In the genomic region with DNA sequence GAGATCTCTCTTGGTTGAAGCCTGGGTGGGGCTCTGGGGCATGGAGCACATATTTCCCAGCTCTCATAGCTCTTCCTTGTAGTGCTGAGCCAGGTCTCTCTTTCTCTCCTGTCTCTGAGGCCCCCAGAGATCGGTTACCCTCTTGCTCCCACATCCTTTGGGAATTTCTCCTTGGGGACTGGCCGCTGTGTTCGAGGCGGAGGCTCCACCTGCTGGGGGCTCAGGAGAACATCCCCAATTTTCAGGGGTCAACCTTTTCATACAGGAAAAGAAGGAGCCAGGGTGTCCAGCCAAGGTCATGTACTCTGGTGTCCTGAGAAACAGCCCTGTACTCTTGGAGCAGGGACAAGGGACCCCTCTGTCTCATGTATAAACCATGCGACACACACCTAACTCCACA, we compare ENCODE assay signal across 14 mouse cellular contexts. TPM values are rescaled to one million over a fixed set of nuclear protein-coding genes. Genes with fewer than 3 reads are reported as not detected.
DNase-seq lines count a peak whose midpoint lies in the region; ATAC-seq and TF ChIP-seq lines count a peak whose summit lies in the region.
"Had no signal": no experiment of that assay in that cellular context is flagged by ENCODE, and none has a peak within 500 bp of the region (broad histone marks: within the 10 kb centered on the region; RNA-seq: fewer than 3 reads in every experiment).

No protein-coding gene starts in this region.

- TF ChIP-seq POLR2A in ES-Bruce4 (IDR thresholded peaks at IDR 0.05; ENCODE audit: insufficient read depth, low read length): no peak

- H3K9ac ChIP-seq in forebrain, embryonic 14.5 days (ENCODE audit: low read length): no peak overlapping the region
- H3K9ac ChIP-seq in liver, embryonic 14.5 days (replicated peaks): no peak overlapping the region
- H3K9ac ChIP-seq in liver, embryonic 11.5 days (ENCODE audit: low read depth, low read length): no peak overlapping the region
- no peak overlapping the region for H3K9ac ChIP-seq in ES-Bruce4 (ENCODE audit: low read depth, poor library complexity, severe bottlenecking)
- no peak overlapping the region for H3K9ac ChIP-seq in embryonic facial prominence, embryonic 14.5 days (ENCODE audit: low read depth, low read length)
- H3K9ac ChIP-seq: liver, embryonic 13.5 days had no signal

- intact Hi-C loops in left cerebral cortex, postnatal 14 days (cut with DNase I): loop anchor here (1.0 kb wide), 1 partner anchor 105 kb away; no protein-coding TSS in a partner anchor

- 19% methylated on average over 5 of the region's 5 CpGs for WGBS in forebrain, embryonic 14.5 days
- WGBS in forebrain, embryonic 10.5 days: 27% methylated on average over 5 of the region's 5 CpGs
- 26% methylated on average over 5 of the region's 5 CpGs for WGBS in liver, embryonic 14.5 days (ENCODE audit: insufficient replicate concordance)
- WGBS in liver, embryonic 11.5 days: 31% methylated on average over 5 of the region's 5 CpGs
- WGBS in embryonic facial prominence, embryonic 14.5 days: 28% methylated on average over 5 of the region's 5 CpGs

- H3K4me1 ChIP-seq in forebrain, embryonic 14.5 days (ENCODE audit: control insufficient read depth, insufficient read depth, low read length): no peaks in the 10 kb centered on the region
- H3K4me1 ChIP-seq in forebrain, embryonic 10.5 days: no peaks in the 10 kb centered on the region
- no peaks in the 10 kb centered on the region for H3K4me1 ChIP-seq in liver, embryonic 14.5 days (replicated peaks; ENCODE audit: control insufficient read depth in 2 of 2, insufficient read depth in 2 of 2, low read length in 1 of 2)
- no peaks in the 10 kb centered on the region for H3K4me1 ChIP-seq in liver, embryonic 11.5 days (replicated peaks; ENCODE audit: control insufficient read depth, insufficient read depth, low read length)
- H3K4me1 ChIP-seq in ES-Bruce4 (ENCODE audit: control insufficient read depth, insufficient read depth, low read length): no peaks in the 10 kb centered on the region
- H3K4me1 ChIP-seq in embryonic facial prominence, embryonic 14.5 days (ENCODE audit: control insufficient read depth, insufficient read depth, low read length): no peaks in the 10 kb centered on the region
- H3K4me1 ChIP-seq: liver, embryonic 13.5 days had no signal

- H3K4me3 ChIP-seq in forebrain, embryonic 14.5 days (ENCODE audit: low read depth, low read length): no peak overlapping the region
- H3K4me3 ChIP-seq in forebrain, embryonic 10.5 days: no peak overlapping the region
- no peak overlapping the region for H3K4me3 ChIP-seq in liver, embryonic 14.5 days (ENCODE audit: insufficient read depth in 1 of 2, low read depth in 2 of 2, low read length in 2 of 2)
- H3K4me3 ChIP-seq in liver, embryonic 11.5 days (ENCODE audit: low read depth, low read length): no peak overlapping the region
- no peak overlapping the region for H3K4me3 ChIP-seq in ES-Bruce4 (ENCODE audit: low read depth, low read length)
- H3K4me3 ChIP-seq in embryonic facial prominence, embryonic 14.5 days (ENCODE audit: low read depth, low read length): no peak overlapping the region
- H3K4me3 ChIP-seq: liver, embryonic 13.5 days had no signal

- TF ChIP-seq CTCF in liver, embryonic 14.5 days (IDR thresholded peaks at IDR 0.05; ENCODE audit: low read depth): peak; percentile 52
- peak; percentile 53 for TF ChIP-seq CTCF in ES-Bruce4 (IDR thresholded peaks at IDR 0.05; ENCODE audit: low read depth, low read length)

- H3K27me3 ChIP-seq in forebrain, embryonic 14.5 days (replicated peaks; ENCODE audit: control insufficient read depth, insufficient read depth, low read length): no peaks in the 10 kb centered on the region
- peaks cover 18% of the 10 kb centered on the region for H3K27me3 ChIP-seq in forebrain, embryonic 10.5 days (ENCODE audit: poor library complexity, severe bottlenecking)
- H3K27me3 ChIP-seq in liver, embryonic 14.5 days (ENCODE audit: control insufficient read depth, insufficient read depth, low read length): no peaks in the 10 kb centered on the region
- H3K27me3 ChIP-seq in liver, embryonic 11.5 days (replicated peaks; ENCODE audit: control insufficient read depth, insufficient read depth, low read length): no peaks in the 10 kb centered on the region; the same call in 1 of the 2 replicates
- H3K27me3 ChIP-seq in ES-Bruce4 (ENCODE audit: control insufficient read depth, insufficient read depth, low read length, poor library complexity, severe bottlenecking): no peaks in the 10 kb centered on the region
- no peaks in the 10 kb centered on the region for H3K27me3 ChIP-seq in embryonic facial prominence, embryonic 14.5 days (replicated peaks; ENCODE audit: control insufficient read depth, insufficient read depth, low read length)

- H3K27ac ChIP-seq in forebrain, embryonic 14.5 days (ENCODE audit: low read depth, low read length): no peak overlapping the region
- no peak overlapping the region for H3K27ac ChIP-seq in forebrain, embryonic 10.5 days
- H3K27ac ChIP-seq in liver, embryonic 14.5 days: no peak overlapping the region
- H3K27ac ChIP-seq in liver, embryonic 11.5 days (ENCODE audit: low read depth, low read length): no peak overlapping the region
- no peak overlapping the region for H3K27ac ChIP-seq in ES-Bruce4 (ENCODE audit: insufficient read depth, low read length)
- no peak overlapping the region for H3K27ac ChIP-seq in embryonic facial prominence, embryonic 14.5 days (replicated peaks; ENCODE audit: low read depth, low read length)
- H3K27ac ChIP-seq: liver, embryonic 13.5 days had no signal

- no peaks in the 10 kb centered on the region for H3K36me3 ChIP-seq in forebrain, embryonic 14.5 days (ENCODE audit: control insufficient read depth, insufficient read depth, low read length)
- no peaks in the 10 kb centered on the region for H3K36me3 ChIP-seq in forebrain, embryonic 10.5 days (replicated peaks)
- H3K36me3 ChIP-seq in liver, embryonic 14.5 days (replicated peaks; ENCODE audit: control insufficient read depth, insufficient read depth, low read depth): no peaks in the 10 kb centered on the region
- H3K36me3 ChIP-seq in liver, embryonic 11.5 days (ENCODE audit: control insufficient read depth, insufficient read depth, low read length): no peaks in the 10 kb centered on the region
- H3K36me3 ChIP-seq in ES-Bruce4 (ENCODE audit: control insufficient read depth, insufficient read depth, low read length, poor library complexity, severe bottlenecking): no peaks in the 10 kb centered on the region
- H3K36me3 ChIP-seq in embryonic facial prominence, embryonic 14.5 days (ENCODE audit: control insufficient read depth, insufficient read depth, low read length): no peaks in the 10 kb centered on the region
- H3K36me3 ChIP-seq: liver, embryonic 13.5 days had no signal

- peak; percentile 33 for DNase-seq in forebrain, embryonic 14.5 days (ENCODE audit: low spot score)
- DNase-seq in forebrain, embryonic 10.5 days (ENCODE audit: extremely low spot score, low spot score): no peak
- DNase-seq in liver, embryonic 14.5 days (ENCODE audit: low read depth in 3 of 3, low spot score in 3 of 3): no peak
- DNase-seq in liver, embryonic 11.5 days (ENCODE audit: low spot score): no peak
- peak; percentile 40 for DNase-seq in embryonic facial prominence, embryonic 14.5 days (ENCODE audit: low spot score)
- DNase-seq in left cerebral cortex, postnatal 14 days (ENCODE audit: low spot score in 2 of 2): no peak
- DNase-seq in right cerebral cortex, postnatal 25 days: no peak
- DNase-seq: adrenal gland, adult 2 months; cerebellum, postnatal 14 days; kidney, postnatal 25 days; liver, embryonic 13.5 days had no signal

- ATAC-seq in forebrain, embryonic 14.5 days: no peak
- no peak for ATAC-seq in liver, embryonic 14.5 days (ENCODE audit: insufficient read depth)
- no peak for ATAC-seq in liver, embryonic 11.5 days (replicated peaks; ENCODE audit: low FRiP score)
- no peak for ATAC-seq in embryonic facial prominence, embryonic 14.5 days (ENCODE audit: low read depth)
- ATAC-seq: CD4-positive, CD25-positive, alpha-beta regulatory T cell, adult 4 months; forebrain, embryonic 16.5 days had no signal

- no peak for TF ChIP-seq EP300 in liver, embryonic 14.5 days (IDR thresholded peaks at IDR 0.05; ENCODE audit: low read depth)
- TF ChIP-seq EP300 in ES-Bruce4 (IDR thresholded peaks at IDR 0.05; ENCODE audit: insufficient read depth, low read depth, low read length): no peak

- no peak overlapping the region for H3K4me2 ChIP-seq in forebrain, embryonic 14.5 days (ENCODE audit: low read length)
- no peak overlapping the region for H3K4me2 ChIP-seq in liver, embryonic 14.5 days (ENCODE audit: low read depth)
- H3K4me2 ChIP-seq in liver, embryonic 11.5 days: no peak overlapping the region
- H3K4me2 ChIP-seq in embryonic facial prominence, embryonic 14.5 days (ENCODE audit: low read depth, low read length): no peak overlapping the region
- H3K4me2 ChIP-seq: liver, embryonic 13.5 days had no signal

- no peaks in the 10 kb centered on the region for H3K9me3 ChIP-seq in forebrain, embryonic 14.5 days (replicated peaks; ENCODE audit: control insufficient read depth, low read length)
- H3K9me3 ChIP-seq in forebrain, embryonic 10.5 days: no peaks in the 10 kb centered on the region
- H3K9me3 ChIP-seq in liver, embryonic 14.5 days (ENCODE audit: control insufficient read depth, low read length): no peaks in the 10 kb centered on the region
- no peaks in the 10 kb centered on the region for H3K9me3 ChIP-seq in liver, embryonic 11.5 days (ENCODE audit: control insufficient read depth, low read length)
- no peaks in the 10 kb centered on the region for H3K9me3 ChIP-seq in ES-Bruce4 (replicated peaks; ENCODE audit: control insufficient read depth, insufficient read depth, low read length, poor library complexity, severe bottlenecking)
- no peaks in the 10 kb centered on the region for H3K9me3 ChIP-seq in embryonic facial prominence, embryonic 14.5 days (ENCODE audit: control insufficient read depth, low read length)
- H3K9me3 ChIP-seq: liver, embryonic 13.5 days had no signal

RNA-seq across cellular contexts. Expression of gene Gm17455, which starts 12.3 kb away (rescaled TPM):
- polyA plus RNA-seq in forebrain, embryonic 14.5 days (2014; fragmentation: Nextera tagmentation; extraction: Ambion mirVana): 5.8 and 6.9 TPM in 2 replicates
- polyA plus RNA-seq in forebrain, embryonic 10.5 days (2016; fragmentation: Nextera tagmentation; extraction: Ambion mirVana): 0.93 and 1.9 TPM in 2 replicates
- not detected in 2 replicates for polyA plus RNA-seq in liver, embryonic 14.5 days (2012; rRNA removed)
- polyA plus RNA-seq in liver, embryonic 14.5 days (2014; fragmentation: Nextera tagmentation; extraction: Ambion mirVana): not detected in 2 replicates
- 0.44 TPM in 2 replicates for polyA plus RNA-seq in liver, embryonic 11.5 days (2014; fragmentation: Nextera tagmentation; extraction: Ambion mirVana)
- not detected in 2 replicates for polyA plus RNA-seq in ES-Bruce4 (2011; ENCODE audit: insufficient read depth, insufficient read length, low read depth, missing spikeins)
- polyA plus RNA-seq in embryonic facial prominence, embryonic 14.5 days (2014; fragmentation: Nextera tagmentation; extraction: Ambion mirVana): 1.4 and 1.7 TPM in 2 replicates
- 1 to 10 TPM in 1 of 2 experiments, not detected in 1; 1.3 TPM for total RNA-seq in left cerebral cortex, postnatal 14 days (2021)
- total RNA-seq: adrenal gland, adult 2 months had no signal
- polyA plus RNA-seq: liver, embryonic 13.5 days had no signal

Comparison
In these comparisons a context has a peak if more than half of its experiments do, and no peak if none do; other contexts are left out.
1. DNase-seq: peak in forebrain, embryonic 14.5 days (single experiment) and embryonic facial prominence, embryonic 14.5 days (single experiment); none in forebrain, embryonic 10.5 days (single experiment), liver, embryonic 14.5 days (0 of 3), liver, embryonic 11.5 days (single experiment), left cerebral cortex, postnatal 14 days (0 of 2) and right cerebral cortex, postnatal 25 days (single experiment).